Mouse (Mus musculus): Measurements from ENCODE around the gene Khdc1c.
"Not testable (repeated sequence)": the region's sequence is repeated elsewhere in the genome, so short reads cannot be mapped to it uniquely, and the experiment has no call there.

Khdc1c gene

GRCm38 (mm10) chr1:21368031-21368430 lies at the start of gene Khdc1c:
Gene Khdc1c (plus strand): TSS chr1:21368331.
- not testable (repeated sequence) for DNase-seq (ENCODE audit: low spot score)

- DNase-seq (ENCODE audit: low spot score) = not testable (repeated sequence)
Observed at GRCm38 (mm10) chr1:21320271-21320670, 47.9 kb upstream of the Khdc1c start.

GRCm38 (mm10) chr1:21321656-21322055 lies 46.5 kb upstream of the Khdc1c start:
- DNase-seq (ENCODE audit: low spot score) = no peak

- DNase-seq (ENCODE audit: low spot score) = no peak
Observed at GRCm38 (mm10) chr1:21323996-21324574, 44.0 kb upstream of the Khdc1c start.

GRCm38 (mm10) chr1:21324633-21325032 lies 43.5 kb upstream of the Khdc1c start:
- DNase-seq (ENCODE audit: low spot score) = no peak

- DNase-seq (ENCODE audit: low spot score) = no peak
Observed at GRCm38 (mm10) chr1:21326733-21327132, 41.4 kb upstream of the Khdc1c start.

- DNase-seq (ENCODE audit: low spot score) = not testable (repeated sequence)
Observed at GRCm38 (mm10) chr1:21331161-21331560, 37.0 kb upstream of the Khdc1c start.

- peak; percentile 61 for DNase-seq (ENCODE audit: low spot score)
Observed at GRCm38 (mm10) chr1:21333222-21333973, 34.7 kb upstream of the Khdc1c start.

- DNase-seq (ENCODE audit: low spot score) = no peak
Observed at GRCm38 (mm10) chr1:21335836-21336235, 32.3 kb upstream of the Khdc1c start.

- no peak for DNase-seq (ENCODE audit: low spot score)
Observed at GRCm38 (mm10) chr1:21340745-21341144, 27.4 kb upstream of the Khdc1c start.

GRCm38 (mm10) chr1:21344253-21344652 lies 23.9 kb upstream of the Khdc1c start:
- peak; percentile 7 for DNase-seq (ENCODE audit: low spot score)

GRCm38 (mm10) chr1:21344752-21345151 lies 23.4 kb upstream of the Khdc1c start:
- DNase-seq (ENCODE audit: low spot score) = not testable (repeated sequence)

GRCm38 (mm10) chr1:21349341-21349740 lies 18.8 kb upstream of the Khdc1c start, which contains the start of gene Khdc1a:
Gene Khdc1a (plus strand): TSS chr1:21349641.
- no peak for DNase-seq (ENCODE audit: low spot score)

- no peak for DNase-seq (ENCODE audit: low spot score)
Observed at GRCm38 (mm10) chr1:21383256-21383655, 15.1 kb downstream of the Khdc1c start, which contains the start of gene Khdc1b. Gene Khdc1b (plus strand): TSS chr1:21383556.

GRCm38 (mm10) chr1:21391138-21391671 lies 23.1 kb downstream of the Khdc1c start:
- no peak for DNase-seq (ENCODE audit: low spot score)

- no peak for DNase-seq (ENCODE audit: low spot score)
Observed at GRCm38 (mm10) chr1:21402804-21403203, 34.7 kb downstream of the Khdc1c start.

- no peak for DNase-seq (ENCODE audit: low spot score)
Observed at GRCm38 (mm10) chr1:21407266-21407665, 39.1 kb downstream of the Khdc1c start.

- peak; percentile 10 for DNase-seq (ENCODE audit: low spot score)
Observed at GRCm38 (mm10) chr1:21411331-21412196, 43.4 kb downstream of the Khdc1c start.

GRCm38 (mm10) chr1:21412197-21412555 lies 44.0 kb downstream of the Khdc1c start:
- no peak for DNase-seq (ENCODE audit: low spot score)

GRCm38 (mm10) chr1:21419370-21419769 lies 51.2 kb downstream of the Khdc1c start:
- no peak for DNase-seq (ENCODE audit: low spot score)
